Mouse (Mus musculus): ENCODE measurements around the gene Cd22. TPM values are rescaled to one million over a fixed set of nuclear protein-coding genes. Genes with fewer than 3 reads are reported as not detected.

The Cd22 gene
- polyA plus RNA-seq, 1 experiment = 0.03 TPM

- Histone ChIP-seq H3K36me3 (replicated peaks; ENCODE audit: low read length) (peaks cover 10% of the 10 kb centered on the region), H3K4me1 (peaks cover 77% of the 10 kb centered on the region), H3K9me3 (peaks cover 8% of the 10 kb centered on the region), H3K27me3 (replicated peaks) (no peaks in the 10 kb centered on the region), H3K4me3 (replicated peaks) (no peak overlapping the region)
- TF ChIP-seq FLI1 (IDR thresholded peaks at IDR 0.05; ENCODE audit: low read length) = no peak
- no peak for TF ChIP-seq GATA1 (IDR thresholded peaks at IDR 0.05; ENCODE audit: borderline replicate concordance, low read length)
These were observed 53.5 kb downstream of the Cd22 start for GRCm38 (mm10) chr7:30826660-30827059.

- peaks cover 8% of the 10 kb centered on the region for H3K9me3 ChIP-seq
- no peaks in the 10 kb centered on the region for H3K27me3 ChIP-seq (replicated peaks)
- no peak overlapping the region for H3K4me3 ChIP-seq (replicated peaks)
- H3K36me3 ChIP-seq (replicated peaks; ENCODE audit: low read length) = peaks cover 15% of the 10 kb centered on the region
- TF ChIP-seq FLI1 (IDR thresholded peaks at IDR 0.05; ENCODE audit: low read length) = no peak
- TF ChIP-seq GATA1 (IDR thresholded peaks at IDR 0.05; ENCODE audit: borderline replicate concordance, low read length) = no peak
- H3K4me1 ChIP-seq = peaks cover 87% of the 10 kb centered on the region
These were observed 55.8 kb downstream of the Cd22 start for GRCm38 (mm10) chr7:30824306-30824705.

GRCm38 (mm10) chr7:30823675-30824074 lies 56.5 kb downstream of the Cd22 start, which contains the start of gene Ffar2:
Gene Ffar2, minus strand, starts transcription at chr7:30823775.
- TF ChIP-seq GATA1 (IDR thresholded peaks at IDR 0.05; ENCODE audit: borderline replicate concordance, low read length) (no peak), FLI1 (IDR thresholded peaks at IDR 0.05; ENCODE audit: low read length) (no peak)

GRCm38 (mm10) chr7:30821532-30821931 lies 58.6 kb downstream of the Cd22 start:
- peaks cover 96% of the 10 kb centered on the region for H3K4me1 ChIP-seq
- no peaks in the 10 kb centered on the region for H3K27me3 ChIP-seq (replicated peaks)
- TF ChIP-seq GATA1 (IDR thresholded peaks at IDR 0.05; ENCODE audit: borderline replicate concordance, low read length) = no peak
- peak overlapping the region; percentile 79 for H3K4me3 ChIP-seq (replicated peaks)
- H3K9me3 ChIP-seq = no peaks in the 10 kb centered on the region
- H3K36me3 ChIP-seq (replicated peaks; ENCODE audit: low read length) = peaks cover 15% of the 10 kb centered on the region

More at GRCm38 (mm10) chr7:30823675-30824074, 56.5 kb downstream of the Cd22 start, which contains the start of gene Ffar2:
- Histone ChIP-seq H3K4me1 (peaks cover 90% of the 10 kb centered on the region), H3K36me3 (replicated peaks; ENCODE audit: low read length) (peaks cover 19% of the 10 kb centered on the region), H3K27me3 (replicated peaks) (no peaks in the 10 kb centered on the region), H3K4me3 (replicated peaks) (no peak within 1 kb of the TSS), H3K9me3 (peaks cover 8% of the 10 kb centered on the region)

GRCm38 (mm10) chr7:30820854-30821445 lies 59.2 kb downstream of the Cd22 start:
- no peaks in the 10 kb centered on the region for H3K9me3 ChIP-seq
- no peaks in the 10 kb centered on the region for H3K27me3 ChIP-seq (replicated peaks)
- peaks cover 18% of the 10 kb centered on the region for H3K36me3 ChIP-seq (replicated peaks; ENCODE audit: low read length)
- H3K4me1 ChIP-seq = peaks cover 96% of the 10 kb centered on the region
- TF ChIP-seq GATA1 (IDR thresholded peaks at IDR 0.05; ENCODE audit: borderline replicate concordance, low read length) (no peak), FLI1 (IDR thresholded peaks at IDR 0.05; ENCODE audit: low read length) (no peak)
- H3K4me3 ChIP-seq (replicated peaks) = peak overlapping the region; percentile 86

GRCm38 (mm10) chr7:30820131-30820530 lies 60.0 kb downstream of the Cd22 start:
- TF ChIP-seq GATA1 (IDR thresholded peaks at IDR 0.05; ENCODE audit: borderline replicate concordance, low read length) = no peak
- TF ChIP-seq FLI1 (IDR thresholded peaks at IDR 0.05; ENCODE audit: low read length) = no peak
- Histone ChIP-seq H3K27me3 (replicated peaks) (no peaks in the 10 kb centered on the region), H3K9me3 (no peaks in the 10 kb centered on the region), H3K4me3 (replicated peaks) (peak overlapping the region; percentile 86), H3K4me1 (peaks cover 97% of the 10 kb centered on the region), H3K36me3 (replicated peaks; ENCODE audit: low read length) (peaks cover 18% of the 10 kb centered on the region)

Other genes with a start within 250 kb of the Cd22 start
- gene Etv2, start 244.5 kb downstream of the Cd22 start, polyA plus RNA-seq (2012; ENCODE audit: insufficient read depth, low replicate concordance) = 0.44 TPM in 1 of 2 replicates, not detected in the other
- 261 and 484 TPM in 2 replicates for gene Rbm42, start 230.0 kb downstream of the Cd22 start, polyA plus RNA-seq (2012; ENCODE audit: insufficient read depth, low replicate concordance)
- 2.3 and 13.7 TPM in 2 replicates for gene Haus5, start 215.3 kb downstream of the Cd22 start, polyA plus RNA-seq (2012; ENCODE audit: insufficient read depth, low replicate concordance)
- not detected in 2 replicates for gene Pmis2, start 208.7 kb downstream of the Cd22 start, polyA plus RNA-seq (2012; ENCODE audit: insufficient read depth, low replicate concordance)
- gene 2200002J24Rik, start 181.4 kb downstream of the Cd22 start, polyA plus RNA-seq (2012; ENCODE audit: insufficient read depth, low replicate concordance) = not detected in 2 replicates
- gene Atp4a, start 168.1 kb downstream of the Cd22 start, polyA plus RNA-seq (2012; ENCODE audit: insufficient read depth, low replicate concordance) = 0.10 TPM in 1 of 2 replicates, not detected in the other
- 25.4 and 46.3 TPM in 2 replicates for gene Tmem147, start 150.8 kb downstream of the Cd22 start, polyA plus RNA-seq (2012; ENCODE audit: insufficient read depth, low replicate concordance)
- gene Gapdhs, start 136.7 kb downstream of the Cd22 start, polyA plus RNA-seq (2012; ENCODE audit: insufficient read depth, low replicate concordance) = not detected in 2 replicates
- 0.21 TPM in 1 of 2 replicates, not detected in the other for gene Sbsn, start 128.9 kb downstream of the Cd22 start, polyA plus RNA-seq (2012; ENCODE audit: insufficient read depth, low replicate concordance)
- not detected in 2 replicates for gene Dmkn, start 116.6 kb downstream of the Cd22 start, polyA plus RNA-seq (2012; ENCODE audit: insufficient read depth, low replicate concordance)
- not detected in 2 replicates for gene Krtdap, start 92.4 kb downstream of the Cd22 start, polyA plus RNA-seq (2012; ENCODE audit: insufficient read depth, low replicate concordance)
- 5.8 and 8.9 TPM in 2 replicates for gene Ffar2, start 56.6 kb downstream of the Cd22 start, polyA plus RNA-seq (2012; ENCODE audit: insufficient read depth, low replicate concordance)
- not detected in 2 replicates for gene Ffar3, start 24.2 kb downstream of the Cd22 start, polyA plus RNA-seq (2012; ENCODE audit: insufficient read depth, low replicate concordance)
- 0.16 TPM in 1 of 2 replicates, not detected in the other for gene Ffar1, start 18.8 kb downstream of the Cd22 start, polyA plus RNA-seq (2012; ENCODE audit: insufficient read depth, low replicate concordance)
- gene Mag, start 34.5 kb upstream of the Cd22 start, polyA plus RNA-seq (2012; ENCODE audit: insufficient read depth, low replicate concordance) = 1.2 TPM in 1 of 2 replicates, not detected in the other
- not detected in 2 replicates for gene Hamp2, start 44.3 kb upstream of the Cd22 start, polyA plus RNA-seq (2012; ENCODE audit: insufficient read depth, low replicate concordance)
- not detected in 2 replicates for gene Hamp, start 63.7 kb upstream of the Cd22 start, polyA plus RNA-seq (2012; ENCODE audit: insufficient read depth, low replicate concordance)
- gene Usf2, start 76.5 kb upstream of the Cd22 start, polyA plus RNA-seq (2012; ENCODE audit: insufficient read depth, low replicate concordance) = 122 and 127 TPM in 2 replicates
- 2.1 TPM in 1 of 2 replicates, not detected in the other for gene Lsr, start 93.1 kb upstream of the Cd22 start, polyA plus RNA-seq (2012; ENCODE audit: insufficient read depth, low replicate concordance)
- gene Fam187b, start 93.4 kb upstream of the Cd22 start, polyA plus RNA-seq (2012; ENCODE audit: insufficient read depth, low replicate concordance) = not detected in 2 replicates
- gene Fxyd5, start 162.1 kb upstream of the Cd22 start, polyA plus RNA-seq (2012; ENCODE audit: insufficient read depth, low replicate concordance) = 2,043 and 2,688 TPM in 2 replicates
- gene Fxyd7, start 171.1 kb upstream of the Cd22 start, polyA plus RNA-seq (2012; ENCODE audit: insufficient read depth, low replicate concordance) = 1.0 TPM in 1 of 2 replicates, not detected in the other
- not detected in 2 replicates for gene Fxyd1, start 176.9 kb upstream of the Cd22 start, polyA plus RNA-seq (2012; ENCODE audit: insufficient read depth, low replicate concordance)
- gene Lgi4, start 179.0 kb upstream of the Cd22 start, polyA plus RNA-seq (2012; ENCODE audit: insufficient read depth, low replicate concordance) = 0.23 and 0.67 TPM in 2 replicates
- gene Fxyd3, start 196.4 kb upstream of the Cd22 start, polyA plus RNA-seq (2012; ENCODE audit: insufficient read depth, low replicate concordance) = not detected in 2 replicates
- gene Hpn, start 234.9 kb upstream of the Cd22 start, polyA plus RNA-seq (2012; ENCODE audit: insufficient read depth, low replicate concordance) = 1.8 TPM in 1 of 2 replicates, not detected in the other
- gene Scn1b, start 246.7 kb upstream of the Cd22 start, polyA plus RNA-seq (2012; ENCODE audit: insufficient read depth, low replicate concordance) = 8.8 and 28.4 TPM in 2 replicates

All from megakaryocyte, embryonic 14.5 days (primary cell).